Mouse (Mus musculus): ENCODE data around the gene H2-Aa.

DNA sequence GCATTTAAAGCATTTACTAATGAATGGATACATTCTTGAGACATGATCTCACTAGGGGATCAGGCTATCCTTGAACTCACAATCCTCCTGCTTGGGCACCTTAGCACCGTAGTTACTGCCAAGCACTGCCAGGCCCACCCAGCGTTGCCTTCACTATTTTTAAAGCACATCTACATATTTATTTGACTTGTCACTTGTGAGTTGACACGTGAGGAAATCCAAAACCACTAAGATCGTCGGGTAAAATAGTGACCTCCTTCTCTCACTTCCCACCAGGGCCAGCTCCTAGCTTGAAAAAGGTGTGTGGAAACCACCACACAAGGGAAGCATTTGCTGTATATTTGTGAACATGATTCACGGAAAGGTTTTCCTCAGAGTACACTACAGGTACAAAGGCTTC is 624 bp downstream of the H2-Aa start:
- TF ChIP-seq CTCF (IDR thresholded peaks at IDR 0.05; ENCODE audit: low read depth) (no peak), EP300 (IDR thresholded peaks at IDR 0.05; ENCODE audit: low read depth) (no peak)
